Mouse (Mus musculus) ES-Bruce4 (cell line): ENCODE measurements at regions not wholly inside any gene's neighbourhood (a gene's known extent, or its start where the extent isn't known, plus 50 kb on each side); places are given as distances from the start of the nearest gene placed in this dataset.

ENCODE experiments used
- CTCF ChIP-seq: IDR thresholded peaks from one replicate; pipeline ENCODE4 v1.8.1; 2011; ENCODE audit warnings: low read depth, low read length
- EP300 ChIP-seq: IDR thresholded peaks from 2 replicates; pipeline ENCODE4 v1.6.1; 2011; ENCODE audit warnings: low read depth, low read length; ENCODE audit not compliant: insufficient read depth
- POLR2A ChIP-seq: IDR thresholded peaks from one replicate; pipeline ENCODE4 v1.8.1; 2011; ENCODE audit warnings: low read length; ENCODE audit not compliant: insufficient read depth

- TF ChIP-seq POLR2A = no peak
- TF ChIP-seq CTCF = no peak
- TF ChIP-seq EP300 = no peak
Observed at GRCm38 (mm10) chr17:51304964-51305363, 125.8 kb upstream of the Tbc1d5 start.
